Mouse (Mus musculus) forebrain, embryonic 16.5 days (tissue): ENCODE measurements at regions not wholly inside any gene's neighbourhood (a gene's known extent, or its start where the extent isn't known, plus 50 kb on each side); places are given as distances from the start of the nearest gene placed in this dataset.
A peak's percentile ranks its signal among the peaks of the same experiment; 100 is the strongest.

ENCODE experiments used
- ATAC-seq: fragments of 200-750 bp; cut with Nextera tagmentation; 2 replicates; pipeline ENCODE4 v1.8.0; 2017; ENCODE audit warnings: mild to moderate bottlenecking, moderate library complexity
- H3K27ac ChIP-seq: fragments of 300-500 bp; sonication (generic); 2 replicates; pipeline ENCODE4 v1.5.1; 2014; ENCODE audit warnings: low read length, control low read depth
- H3K27me3 ChIP-seq: fragments of 300-500 bp; sonication (generic); replicated peaks from 2 replicates; pipeline ENCODE4 v1.6.1; 2014; ENCODE audit warnings: low read length; ENCODE audit not compliant: control insufficient read depth, insufficient read depth
- H3K36me3 ChIP-seq: fragments of 300-500 bp; sonication (generic); 2 replicates; pipeline ENCODE4 v1.6.1; 2014; ENCODE audit not compliant: control insufficient read depth, insufficient read depth
- H3K4me1 ChIP-seq: fragments of 300-500 bp; sonication (generic); replicated peaks from 2 replicates; pipeline ENCODE4 v1.6.1; 2014; ENCODE audit warnings: low read length; ENCODE audit not compliant: control insufficient read depth, insufficient read depth
- H3K4me2 ChIP-seq: fragments of 300-500 bp; sonication (generic); 2 replicates; pipeline ENCODE4 v1.6.1; 2014; ENCODE audit warnings: mild to moderate bottlenecking, low read length, control low read depth
- H3K4me3 ChIP-seq: fragments of 300-500 bp; sonication (generic); replicated peaks from 2 replicates; pipeline ENCODE4 v1.5.1; 2014; ENCODE audit warnings: mild to moderate bottlenecking, low read length, control low read depth
- H3K9ac ChIP-seq: fragments of 300-500 bp; sonication (generic); replicated peaks from 2 replicates; pipeline ENCODE4 v1.6.1; 2014; ENCODE audit warnings: low read depth, low read length, control low read depth
- H3K9me3 ChIP-seq: fragments of 300-500 bp; sonication (generic); 2 replicates; pipeline ENCODE4 v1.6.1; 2016; ENCODE audit warnings: low read length; ENCODE audit not compliant: control insufficient read depth
- WGBS: fragments of 180-500 bp; shearing (Covaris S2); extraction: QIAGEN DNeasy Blood & Tissue Kit; methylation state at CpG from one replicate; pipeline ENCODE4 v1.1.7; 2014; 5-methylcytosine and 5-hydroxymethylcytosine counted together

DNA sequence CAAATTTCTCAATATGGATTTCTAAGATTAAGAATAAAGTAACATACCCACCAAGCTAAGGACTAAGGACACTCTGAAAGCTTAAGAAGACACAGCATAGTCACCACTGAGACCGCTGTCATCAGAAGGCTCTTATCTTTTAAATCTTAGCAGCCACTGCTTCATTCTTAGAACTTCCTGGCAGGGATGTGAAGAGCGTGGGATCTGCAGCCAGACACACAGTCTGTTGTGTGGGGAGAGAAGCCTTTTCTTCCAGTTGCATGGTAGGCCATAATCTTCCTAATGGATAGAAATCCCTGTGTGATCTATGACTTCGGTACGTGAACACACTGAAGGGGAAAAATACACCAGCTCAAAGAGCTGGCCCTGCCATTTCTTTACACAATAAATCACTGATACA is 178.8 kb upstream of the AI593442 start:
- ATAC-seq: no peak
- 38% methylated on average over 4 of the region's 4 CpGs for WGBS

DNA sequence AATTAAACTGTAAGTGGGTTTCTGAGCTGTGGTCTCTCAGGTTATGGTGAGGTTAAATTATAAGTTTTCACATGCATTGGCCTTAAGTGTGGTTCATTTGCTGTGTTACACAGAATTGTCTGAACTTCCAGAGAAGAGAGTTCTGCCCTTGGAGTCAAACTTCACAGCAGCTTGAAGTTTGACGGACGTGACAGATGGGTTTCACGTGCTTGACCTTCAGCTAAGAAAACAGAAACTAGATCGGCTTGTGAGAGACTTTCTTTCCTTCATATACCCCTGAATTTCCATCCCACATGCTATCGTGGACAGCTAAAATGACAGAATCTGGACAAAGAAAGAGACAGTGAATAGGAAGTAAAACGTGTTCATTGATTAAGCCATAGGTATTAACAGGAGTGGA is 173.8 kb upstream of the AI593442 start:
- H3K27ac ChIP-seq: no peak overlapping the region
- WGBS: 80% methylated on average over 6 of the region's 6 CpGs
- no peaks in the 10 kb centered on the region for H3K27me3 ChIP-seq
- H3K36me3 ChIP-seq: no peaks in the 10 kb centered on the region
- no peak overlapping the region for H3K4me3 ChIP-seq
- no peaks in the 10 kb centered on the region for H3K9me3 ChIP-seq
- no peak overlapping the region for H3K9ac ChIP-seq
- H3K4me1 ChIP-seq: no peaks in the 10 kb centered on the region
- no peak overlapping the region for H3K4me2 ChIP-seq
- ATAC-seq: no peak

More for the DNA sequence above, 178.8 kb upstream of the AI593442 start:
- no peaks in the 10 kb centered on the region for H3K27me3 ChIP-seq
- H3K36me3 ChIP-seq: no peaks in the 10 kb centered on the region
- H3K4me1 ChIP-seq: no peaks in the 10 kb centered on the region
- H3K27ac ChIP-seq: no peak overlapping the region
- H3K9ac ChIP-seq: no peak overlapping the region
- no peak overlapping the region for H3K4me2 ChIP-seq
- H3K4me3 ChIP-seq: no peak overlapping the region
- H3K9me3 ChIP-seq: peaks cover 2% of the 10 kb centered on the region; the same call in 1 of the 2 replicates

DNA sequence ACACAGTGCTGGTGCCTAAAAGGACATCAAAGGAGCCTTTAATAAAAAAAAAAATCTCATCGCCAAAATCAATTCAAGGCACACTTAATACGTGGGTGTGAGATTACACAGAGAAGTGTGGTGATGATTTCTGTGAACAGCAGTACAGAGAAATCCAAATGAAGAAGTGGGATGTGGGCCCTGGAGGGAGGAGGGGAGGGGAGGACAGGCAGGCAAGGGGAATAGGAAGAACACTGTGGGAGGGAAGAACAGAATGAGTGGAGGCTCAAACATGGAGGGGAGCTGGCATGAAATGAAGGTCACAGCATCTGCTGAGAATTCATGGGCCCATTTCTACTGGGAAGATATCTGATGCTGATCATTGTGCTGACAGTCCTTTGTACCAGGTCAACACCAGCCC is 171.0 kb upstream of the AI593442 start:
- no peak for ATAC-seq
- no peaks in the 10 kb centered on the region for H3K36me3 ChIP-seq
- no peak overlapping the region for H3K9ac ChIP-seq
- no peak overlapping the region for H3K27ac ChIP-seq
- no peaks in the 10 kb centered on the region for H3K4me1 ChIP-seq
- H3K4me2 ChIP-seq: no peak overlapping the region
- no peak overlapping the region for H3K4me3 ChIP-seq
- no peaks in the 10 kb centered on the region for H3K9me3 ChIP-seq
- H3K27me3 ChIP-seq: no peaks in the 10 kb centered on the region
- WGBS: 81% methylated on average over 2 of the region's 2 CpGs

DNA sequence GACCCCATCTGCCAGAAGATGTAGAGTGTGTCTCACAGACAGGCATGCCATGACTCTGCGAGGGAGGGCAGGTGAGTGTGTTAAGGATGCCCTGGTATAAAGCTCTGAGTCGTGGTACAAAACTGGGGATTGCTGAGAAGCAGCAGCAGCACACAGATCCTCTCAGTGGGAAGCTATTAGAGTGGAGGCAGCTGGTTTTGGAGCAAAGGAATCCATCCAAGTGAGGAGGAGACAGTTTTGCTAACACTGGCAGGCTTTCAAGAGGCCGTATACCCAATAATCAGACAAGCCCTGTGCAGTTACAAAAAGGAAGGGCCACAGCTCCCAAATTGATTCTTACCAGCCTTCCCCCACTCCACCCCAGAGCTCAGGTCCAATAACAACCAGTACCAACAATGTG is 170.4 kb upstream of the AI593442 start:
- ATAC-seq: no peak
- Histone ChIP-seq H3K27me3 (no peaks in the 10 kb centered on the region), H3K27ac (no peak overlapping the region), H3K4me1 (no peaks in the 10 kb centered on the region), H3K36me3 (no peaks in the 10 kb centered on the region), H3K4me3 (no peak overlapping the region), H3K4me2 (no peak overlapping the region), H3K9ac (no peak overlapping the region), H3K9me3 (no peaks in the 10 kb centered on the region)
- WGBS: 61% methylated on average over 3 of the region's 3 CpGs

DNA sequence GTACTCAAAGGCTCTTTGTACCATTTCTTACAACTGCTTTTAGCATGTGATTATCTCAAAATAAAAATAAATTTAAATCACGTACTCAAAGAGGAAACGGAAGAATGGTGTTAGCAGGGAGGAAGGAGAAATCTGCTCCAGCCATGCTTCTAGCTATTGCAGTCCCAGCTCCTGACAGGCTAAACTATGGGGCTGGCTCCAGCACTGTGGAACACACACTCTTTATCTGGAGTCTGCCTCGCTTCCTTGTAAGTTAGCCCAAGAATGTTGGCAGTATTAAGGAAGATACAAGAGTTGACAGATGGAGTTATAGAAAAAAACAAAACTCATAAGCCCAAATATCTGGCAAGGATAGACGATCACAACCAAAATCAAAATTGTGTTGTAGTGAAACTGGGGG is 161.5 kb upstream of the AI593442 start:
- peak; percentile 63 for ATAC-seq
- peaks cover 3% of the 10 kb centered on the region; the same call in 1 of the 2 replicates for H3K4me1 ChIP-seq
- no peak overlapping the region for H3K4me2 ChIP-seq
- H3K4me3 ChIP-seq: no peak overlapping the region
- H3K36me3 ChIP-seq: no peaks in the 10 kb centered on the region
- H3K27me3 ChIP-seq: no peaks in the 10 kb centered on the region
- 61% methylated on average over 4 of the region's 4 CpGs for WGBS
- H3K9ac ChIP-seq: no peak overlapping the region
- no peaks in the 10 kb centered on the region for H3K9me3 ChIP-seq
- no peak overlapping the region for H3K27ac ChIP-seq

DNA sequence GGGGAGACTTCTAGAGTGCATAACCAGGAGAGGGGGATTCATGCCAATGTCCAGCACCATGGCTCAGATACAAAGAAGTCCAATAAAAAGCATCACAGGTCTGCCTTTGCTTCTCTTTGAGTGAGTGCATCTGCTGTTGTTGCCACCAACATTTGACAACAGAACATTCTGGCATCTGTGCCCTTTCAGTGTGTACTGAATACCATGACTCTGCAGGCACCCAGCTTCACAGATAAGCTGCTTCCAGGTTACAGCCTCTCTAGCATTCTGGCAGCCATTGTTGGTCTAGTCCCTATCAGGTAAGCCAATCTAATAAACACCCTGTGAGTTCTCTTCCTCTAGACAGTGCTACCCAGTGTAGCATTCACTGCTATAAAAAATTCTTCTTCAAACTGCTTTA is 160.4 kb upstream of the AI593442 start:
- Histone ChIP-seq H3K9me3 (no peaks in the 10 kb centered on the region), H3K36me3 (no peaks in the 10 kb centered on the region), H3K27me3 (no peaks in the 10 kb centered on the region), H3K4me2 (no peak overlapping the region), H3K9ac (no peak overlapping the region), H3K4me3 (no peak overlapping the region), H3K27ac (no peak overlapping the region), H3K4me1 (peaks cover 8% of the 10 kb centered on the region; the same call in 1 of the 2 replicates)
- no peak for ATAC-seq

DNA sequence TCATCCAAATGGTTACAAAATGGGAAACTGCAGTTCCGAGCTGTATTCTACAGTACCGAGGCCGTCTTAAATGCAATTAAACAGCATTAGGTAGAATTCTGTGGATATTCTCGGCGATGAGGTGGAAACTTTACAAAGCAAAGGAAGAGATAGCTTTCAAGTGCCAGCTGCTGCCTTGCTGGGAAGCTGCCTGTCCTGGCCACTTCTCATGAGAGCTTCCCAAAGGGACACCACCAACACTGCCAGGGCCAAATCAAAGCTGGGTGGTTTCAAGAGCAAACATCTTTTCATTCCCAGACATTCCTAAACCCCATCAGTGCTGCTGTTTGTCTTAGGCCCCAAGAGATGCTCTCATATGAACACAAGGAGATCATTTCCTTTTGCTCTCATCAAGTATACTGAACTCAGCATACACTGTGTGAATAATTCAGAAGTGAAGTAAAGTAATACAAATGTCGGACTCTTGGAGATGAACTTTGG is 156.6 kb upstream of the AI593442 start:
- no peaks in the 10 kb centered on the region for H3K9me3 ChIP-seq
- H3K4me3 ChIP-seq: no peak overlapping the region
- peaks cover 8% of the 10 kb centered on the region; the same call in 1 of the 2 replicates for H3K4me1 ChIP-seq
- no peaks in the 10 kb centered on the region for H3K27me3 ChIP-seq
- no peak overlapping the region for H3K27ac ChIP-seq
- no peak for ATAC-seq
- WGBS: 88% methylated on average over 6 of the region's 6 CpGs
- no peak overlapping the region for H3K4me2 ChIP-seq
- H3K9ac ChIP-seq: no peak overlapping the region
- H3K36me3 ChIP-seq: no peaks in the 10 kb centered on the region

DNA sequence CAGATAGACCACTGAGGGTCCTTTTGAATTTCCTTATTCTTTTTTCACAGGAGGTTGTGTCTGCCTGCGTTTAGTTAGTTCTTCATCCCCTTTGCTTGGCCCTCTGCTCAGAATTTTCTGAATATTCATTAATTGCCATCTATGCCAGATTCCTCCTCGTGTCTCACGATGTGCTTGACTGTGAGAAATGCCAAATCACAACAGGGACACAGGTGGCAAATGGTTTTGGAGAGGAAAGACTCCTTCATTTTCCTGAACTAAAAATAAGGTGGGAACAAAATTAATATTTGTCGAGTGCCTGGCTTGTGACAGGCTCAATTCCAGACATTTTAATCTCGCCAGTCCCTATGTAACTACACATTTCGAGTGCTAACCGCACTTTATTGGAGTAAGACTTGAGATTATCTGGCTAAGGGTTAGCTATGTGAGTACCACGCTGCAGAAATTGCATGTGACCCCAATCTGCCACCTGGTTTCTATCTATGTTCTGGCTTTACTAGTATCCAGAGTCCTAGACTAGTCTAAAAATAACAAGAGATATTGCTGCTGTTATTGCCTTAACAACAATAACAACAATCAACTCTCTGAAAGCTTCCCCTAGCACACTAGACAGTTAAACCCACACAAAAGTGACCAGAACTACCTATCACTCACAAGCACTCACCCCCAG is 156.0 kb upstream of the AI593442 start:
- no peak for ATAC-seq
- Histone ChIP-seq H3K4me3 (no peak overlapping the region), H3K4me2 (no peak overlapping the region), H3K4me1 (peaks cover 8% of the 10 kb centered on the region; the same call in 1 of the 2 replicates), H3K36me3 (no peaks in the 10 kb centered on the region), H3K9me3 (no peaks in the 10 kb centered on the region), H3K27me3 (no peaks in the 10 kb centered on the region), H3K27ac (no peak overlapping the region), H3K9ac (no peak overlapping the region)
- 62% methylated on average over 8 of the region's 8 CpGs for WGBS

DNA sequence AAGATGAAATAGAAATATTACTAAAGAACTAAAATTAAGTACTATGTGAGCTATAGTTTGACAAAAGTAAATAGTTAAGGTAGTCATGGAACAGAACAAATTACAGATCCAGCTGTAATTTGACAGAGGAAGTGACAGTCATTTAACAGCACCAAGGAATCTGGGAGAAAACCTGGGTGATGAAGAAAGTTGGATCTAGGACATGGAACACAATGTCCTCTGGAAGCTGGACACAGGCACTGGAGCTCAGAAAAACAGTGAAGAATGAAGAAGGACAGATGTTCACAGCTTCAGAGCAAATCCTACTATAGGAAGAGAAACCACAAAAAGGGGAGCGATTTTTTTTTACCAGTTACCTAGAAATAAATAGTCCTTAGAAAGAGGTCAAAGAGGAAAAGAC is 147.2 kb upstream of the AI593442 start:
- Histone ChIP-seq H3K4me2 (no peak overlapping the region), H3K4me3 (no peak overlapping the region), H3K4me1 (no peaks in the 10 kb centered on the region), H3K36me3 (no peaks in the 10 kb centered on the region), H3K9ac (no peak overlapping the region), H3K27ac (no peak overlapping the region), H3K27me3 (no peaks in the 10 kb centered on the region), H3K9me3 (no peaks in the 10 kb centered on the region)
- ATAC-seq: no peak
- 91% methylated on average over 1 of the region's 1 CpGs for WGBS

DNA sequence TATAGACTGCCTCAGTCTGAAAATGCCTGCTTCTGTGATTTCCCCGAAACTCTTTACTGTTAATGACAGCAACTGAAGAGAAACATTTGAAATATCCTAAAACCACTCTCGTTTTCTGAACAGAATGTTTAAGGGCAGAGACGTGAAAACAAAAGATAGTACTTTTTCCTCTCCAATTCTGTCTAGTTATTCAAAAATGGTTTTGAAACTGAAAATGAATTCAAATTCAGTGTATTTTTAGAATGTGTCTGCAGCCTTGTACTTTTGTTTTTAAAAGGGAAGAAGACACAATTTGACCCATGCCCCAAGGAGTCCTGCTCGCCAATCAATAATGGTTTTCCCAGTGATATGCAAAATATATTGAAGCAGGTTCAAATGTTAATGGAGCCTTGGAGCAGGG is 136.7 kb upstream of the AI593442 start:
- 86% methylated on average over 4 of the region's 4 CpGs for WGBS
- Histone ChIP-seq H3K9me3 (no peaks in the 10 kb centered on the region), H3K4me1 (no peaks in the 10 kb centered on the region), H3K4me2 (no peak overlapping the region), H3K27ac (no peak overlapping the region), H3K27me3 (no peaks in the 10 kb centered on the region), H3K9ac (no peak overlapping the region), H3K4me3 (no peak overlapping the region), H3K36me3 (no peaks in the 10 kb centered on the region)
- ATAC-seq: no peak
